Mouse (Mus musculus): Measurements from ENCODE around the gene Mr1. TPM values are rescaled to one million over a fixed set of nuclear protein-coding genes. Genes with fewer than 3 reads are reported as not detected.

The Mr1 gene
- polyA plus RNA-seq, 1 experiment from 2014 or later = 1.1 TPM

GRCm38 (mm10) chr1:155103991-155104390 is 42.6 kb downstream of the Mr1 start:
- no peaks in the 10 kb centered on the region for H3K27me3 ChIP-seq (ENCODE audit: control insufficient read depth, insufficient read depth, low read length)
- H3K4me1 ChIP-seq (ENCODE audit: control insufficient read depth, insufficient read depth, low read length) = peaks cover 11% of the 10 kb centered on the region
- H3K27ac ChIP-seq (replicated peaks; ENCODE audit: low read depth, low read length) = no peak overlapping the region
- H3K9me3 ChIP-seq (ENCODE audit: control insufficient read depth, low read length) = no peaks in the 10 kb centered on the region
- DNase-seq (no peak), ATAC-seq (ENCODE audit: low FRiP score, low TSS enrichment) (no peak)
- no peak overlapping the region for H3K4me3 ChIP-seq (replicated peaks; ENCODE audit: low read depth, low read length)
- H3K9ac ChIP-seq (replicated peaks; ENCODE audit: low read length) = no peak overlapping the region
- 89% methylated on average over 5 of the region's 5 CpGs for WGBS
- H3K4me2 ChIP-seq (ENCODE audit: low read length) = no peak overlapping the region
- H3K36me3 ChIP-seq (ENCODE audit: control insufficient read depth, insufficient read depth, low read length) = no peaks in the 10 kb centered on the region

- no peaks in the 10 kb centered on the region for H3K9me3 ChIP-seq (ENCODE audit: control insufficient read depth, low read length)
- no peaks in the 10 kb centered on the region for H3K27me3 ChIP-seq (ENCODE audit: control insufficient read depth, insufficient read depth, low read length)
- 80% methylated on average over 4 of the region's 4 CpGs for WGBS
- ATAC-seq (ENCODE audit: low FRiP score, low TSS enrichment) (no peak), DNase-seq (no peak)
- H3K9ac ChIP-seq (replicated peaks; ENCODE audit: low read length) = no peak overlapping the region
- H3K4me2 ChIP-seq (ENCODE audit: low read length) = no peak overlapping the region
- no peak overlapping the region for H3K27ac ChIP-seq (replicated peaks; ENCODE audit: low read depth, low read length)
- H3K4me1 ChIP-seq (ENCODE audit: control insufficient read depth, insufficient read depth, low read length) = peaks cover 5% of the 10 kb centered on the region
- H3K36me3 ChIP-seq (ENCODE audit: control insufficient read depth, insufficient read depth, low read length) = no peaks in the 10 kb centered on the region
- no peak overlapping the region for H3K4me3 ChIP-seq (replicated peaks; ENCODE audit: low read depth, low read length)
Observed at GRCm38 (mm10) chr1:155102631-155103030, 44.0 kb downstream of the Mr1 start.

GRCm38 (mm10) chr1:155099280-155099848 is 47.2 kb downstream of the Mr1 start, which contains the start of gene Ier5:
Ier5 (minus strand) TSS chr1:155099636.
- DNase-seq (peak; percentile 99), ATAC-seq (ENCODE audit: low FRiP score, low TSS enrichment) (peak; percentile 97)
- no peaks in the 10 kb centered on the region for H3K27me3 ChIP-seq (ENCODE audit: control insufficient read depth, insufficient read depth, low read length)
- H3K36me3 ChIP-seq (ENCODE audit: control insufficient read depth, insufficient read depth, low read length) = no peaks in the 10 kb centered on the region
- peak within 1 kb of the TSS; percentile 56 for H3K4me2 ChIP-seq (ENCODE audit: low read length)
- peak within 1 kb of the TSS; percentile 88 for H3K27ac ChIP-seq (replicated peaks; ENCODE audit: low read depth, low read length)
- no peaks in the 10 kb centered on the region for H3K9me3 ChIP-seq (ENCODE audit: control insufficient read depth, low read length)
- peak within 1 kb of the TSS; percentile 95 for H3K4me3 ChIP-seq (replicated peaks; ENCODE audit: low read depth, low read length)
- H3K4me1 ChIP-seq (ENCODE audit: control insufficient read depth, insufficient read depth, low read length) = peaks cover 20% of the 10 kb centered on the region
- under 1% methylated on average over 40 of the region's 40 CpGs for WGBS
- H3K9ac ChIP-seq (replicated peaks; ENCODE audit: low read length) = peak within 1 kb of the TSS; percentile 99

- Histone ChIP-seq H3K4me3 (replicated peaks; ENCODE audit: low read depth, low read length) (peak overlapping the region; percentile 95), H3K27me3 (ENCODE audit: control insufficient read depth, insufficient read depth, low read length) (no peaks in the 10 kb centered on the region), H3K4me2 (ENCODE audit: low read length) (peak overlapping the region; percentile 56), H3K36me3 (ENCODE audit: control insufficient read depth, insufficient read depth, low read length) (no peaks in the 10 kb centered on the region), H3K9me3 (ENCODE audit: control insufficient read depth, low read length) (no peaks in the 10 kb centered on the region), H3K9ac (replicated peaks; ENCODE audit: low read length) (peak overlapping the region; percentile 99), H3K27ac (replicated peaks; ENCODE audit: low read depth, low read length) (peak overlapping the region; percentile 88), H3K4me1 (ENCODE audit: control insufficient read depth, insufficient read depth, low read length) (peaks cover 22% of the 10 kb centered on the region)
- WGBS = under 1% methylated on average over 86 of the region's 93 CpGs
- ATAC-seq (ENCODE audit: low FRiP score, low TSS enrichment) = peak; percentile 51
- peak; percentile 76 for DNase-seq
Observed at GRCm38 (mm10) chr1:155098486-155099279, 47.9 kb downstream of the Mr1 start.

- ATAC-seq (ENCODE audit: low FRiP score, low TSS enrichment) = no peak
Observed at GRCm38 (mm10) chr1:155097931-155098485, 48.6 kb downstream of the Mr1 start.

GRCm38 (mm10) chr1:155097354-155097753 is 49.3 kb downstream of the Mr1 start:
- no peaks in the 10 kb centered on the region for H3K36me3 ChIP-seq (ENCODE audit: control insufficient read depth, insufficient read depth, low read length)
- ATAC-seq (ENCODE audit: low FRiP score, low TSS enrichment) (no peak), DNase-seq (no peak)
- WGBS = 37% methylated on average over 6 of the region's 6 CpGs
- peak overlapping the region; percentile 95 for H3K4me3 ChIP-seq (replicated peaks; ENCODE audit: low read depth, low read length)
- H3K4me2 ChIP-seq (ENCODE audit: low read length) = peak overlapping the region; percentile 56
- H3K4me1 ChIP-seq (ENCODE audit: control insufficient read depth, insufficient read depth, low read length) = peaks cover 36% of the 10 kb centered on the region
- H3K9me3 ChIP-seq (ENCODE audit: control insufficient read depth, low read length) = no peaks in the 10 kb centered on the region
- H3K9ac ChIP-seq (replicated peaks; ENCODE audit: low read length) = peak overlapping the region; percentile 99; the same call in 1 of the 2 replicates
- no peak overlapping the region for H3K27ac ChIP-seq (replicated peaks; ENCODE audit: low read depth, low read length)
- H3K27me3 ChIP-seq (ENCODE audit: control insufficient read depth, insufficient read depth, low read length) = no peaks in the 10 kb centered on the region

More at GRCm38 (mm10) chr1:155097931-155098485, 48.6 kb downstream of the Mr1 start:
- peak overlapping the region; percentile 56 for H3K4me2 ChIP-seq (ENCODE audit: low read length)
- peak overlapping the region; percentile 88 for H3K27ac ChIP-seq (replicated peaks; ENCODE audit: low read depth, low read length)
- peak overlapping the region; percentile 95 for H3K4me3 ChIP-seq (replicated peaks; ENCODE audit: low read depth, low read length)
- H3K4me1 ChIP-seq (ENCODE audit: control insufficient read depth, insufficient read depth, low read length) = peaks cover 29% of the 10 kb centered on the region
- no peaks in the 10 kb centered on the region for H3K9me3 ChIP-seq (ENCODE audit: control insufficient read depth, low read length)
- no peaks in the 10 kb centered on the region for H3K36me3 ChIP-seq (ENCODE audit: control insufficient read depth, insufficient read depth, low read length)
- peak; percentile 69 for DNase-seq
- no peaks in the 10 kb centered on the region for H3K27me3 ChIP-seq (ENCODE audit: control insufficient read depth, insufficient read depth, low read length)
- WGBS = under 1% methylated on average over 33 of the region's 33 CpGs
- H3K9ac ChIP-seq (replicated peaks; ENCODE audit: low read length) = peak overlapping the region; percentile 99

GRCm38 (mm10) chr1:155096620-155097261 is 49.9 kb downstream of the Mr1 start:
- Histone ChIP-seq H3K27me3 (ENCODE audit: control insufficient read depth, insufficient read depth, low read length) (no peaks in the 10 kb centered on the region), H3K36me3 (ENCODE audit: control insufficient read depth, insufficient read depth, low read length) (no peaks in the 10 kb centered on the region), H3K9ac (replicated peaks; ENCODE audit: low read length) (no peak overlapping the region), H3K4me3 (replicated peaks; ENCODE audit: low read depth, low read length) (peak overlapping the region; percentile 95), H3K27ac (replicated peaks; ENCODE audit: low read depth, low read length) (no peak overlapping the region), H3K9me3 (ENCODE audit: control insufficient read depth, low read length) (no peaks in the 10 kb centered on the region), H3K4me2 (ENCODE audit: low read length) (peak overlapping the region; percentile 56), H3K4me1 (ENCODE audit: control insufficient read depth, insufficient read depth, low read length) (peaks cover 41% of the 10 kb centered on the region)
- WGBS = 86% methylated on average over 4 of the region's 4 CpGs
- ATAC-seq (ENCODE audit: low FRiP score, low TSS enrichment) (no peak), DNase-seq (no peak)

- Histone ChIP-seq H3K4me3 (replicated peaks; ENCODE audit: low read depth, low read length) (no peak overlapping the region), H3K9me3 (ENCODE audit: control insufficient read depth, low read length) (no peaks in the 10 kb centered on the region), H3K27me3 (ENCODE audit: control insufficient read depth, insufficient read depth, low read length) (no peaks in the 10 kb centered on the region), H3K27ac (replicated peaks; ENCODE audit: low read depth, low read length) (no peak overlapping the region), H3K9ac (replicated peaks; ENCODE audit: low read length) (no peak overlapping the region), H3K36me3 (ENCODE audit: control insufficient read depth, insufficient read depth, low read length) (no peaks in the 10 kb centered on the region), H3K4me1 (ENCODE audit: control insufficient read depth, insufficient read depth, low read length) (peaks cover 36% of the 10 kb centered on the region), H3K4me2 (ENCODE audit: low read length) (no peak overlapping the region)
- 40% methylated on average over 9 of the region's 9 CpGs for WGBS
- no peak for DNase-seq
- no peak for ATAC-seq (ENCODE audit: low FRiP score, low TSS enrichment)
Observed at GRCm38 (mm10) chr1:155093971-155094707, 52.5 kb downstream of the Mr1 start.

Measured in midbrain, embryonic 14.5 days (tissue).